Mouse (Mus musculus) natural killer cell, adult 2 months (primary cell): ENCODE measurements around the gene Aak1.
"Not testable (repeated sequence)": the region's sequence is repeated elsewhere in the genome, so short reads cannot be mapped to it uniquely, and the experiment has no call there.

Source experiments
- DNase-seq, 2 experiments: peaks; one replicate each; pipeline ENCODE4 v3.0.0; 2022; ENCODE audit warnings: low spot score in 2 of 2

Aak1 gene

GRCm38 (mm10) chr6:86841949-86842348, 7.4 kb upstream of the Aak1 start:
- no peak for DNase-seq

- DNase-seq, result no peak
Observed at GRCm38 (mm10) chr6:86843636-86844035, 5.7 kb upstream of the Aak1 start.

GRCm38 (mm10) chr6:86846467-86846866, 2.9 kb upstream of the Aak1 start:
- peak in 1 of 2 experiments; percentile 46 for DNase-seq

GRCm38 (mm10) chr6:86847816-86848215, 1.5 kb upstream of the Aak1 start:
- DNase-seq, result peak in 1 of 2 experiments; percentile 26

- no peak for DNase-seq
Observed at GRCm38 (mm10) chr6:86848580-86848914, 770 bp upstream of the Aak1 start.

GRCm38 (mm10) chr6:86849692-86850445, 552 bp downstream of the Aak1 start:
- no peak for DNase-seq

GRCm38 (mm10) chr6:86850588-86850987, 1.3 kb downstream of the Aak1 start:
- peak; percentile 29 to 54 for DNase-seq

- no peak for DNase-seq
Observed at GRCm38 (mm10) chr6:86851561-86851960, 2.2 kb downstream of the Aak1 start.

GRCm38 (mm10) chr6:86853928-86854327, 4.6 kb downstream of the Aak1 start:
- no peak for DNase-seq

GRCm38 (mm10) chr6:86854941-86855340, 5.6 kb downstream of the Aak1 start:
- no peak for DNase-seq

GRCm38 (mm10) chr6:86858606-86859005, 9.3 kb downstream of the Aak1 start:
- DNase-seq, result no peak

- no peak for DNase-seq
Observed at GRCm38 (mm10) chr6:86860732-86861463, 11.6 kb downstream of the Aak1 start.

- DNase-seq, result peak in 1 of 2 experiments; percentile 30
Observed at GRCm38 (mm10) chr6:86864358-86864757, 15.0 kb downstream of the Aak1 start.

GRCm38 (mm10) chr6:86870335-86870734, 21.0 kb downstream of the Aak1 start:
- DNase-seq, result no peak

- peak; percentile 41 to 53 for DNase-seq
Observed at GRCm38 (mm10) chr6:86871783-86872182, 22.5 kb downstream of the Aak1 start.

- DNase-seq, result no peak
Observed at GRCm38 (mm10) chr6:86874711-86875375, 25.5 kb downstream of the Aak1 start.

- no peak for DNase-seq
Observed at GRCm38 (mm10) chr6:86876451-86876850, 27.1 kb downstream of the Aak1 start.

GRCm38 (mm10) chr6:86878656-86879055, 29.3 kb downstream of the Aak1 start:
- not testable (repeated sequence) for DNase-seq

GRCm38 (mm10) chr6:86879314-86879713, 30.0 kb downstream of the Aak1 start:
- DNase-seq, result no peak

GRCm38 (mm10) chr6:86884230-86884629, 34.9 kb downstream of the Aak1 start:
- no peak for DNase-seq

GRCm38 (mm10) chr6:86884746-86885145, 35.4 kb downstream of the Aak1 start:
- no peak for DNase-seq

- no peak for DNase-seq
Observed at GRCm38 (mm10) chr6:86885816-86886529, 36.7 kb downstream of the Aak1 start.
